Mouse (Mus musculus) hindbrain, embryonic 12.5 days (tissue): ENCODE measurements at regions not wholly inside any gene's neighbourhood (a gene's known extent, or its start where the extent isn't known, plus 50 kb on each side); places are given as distances from the start of the nearest gene placed in this dataset.

Experiments used
- ATAC-seq: fragments of 200-750 bp; cut with Nextera tagmentation; 2 replicates; pipeline ENCODE4 v1.8.0; 2017; ENCODE audit warnings: moderate TSS enrichment; ENCODE audit not compliant: low FRiP score
- H3K27ac ChIP-seq: fragments of 300-500 bp; sonication (generic); 2 replicates; pipeline ENCODE4 v1.5.1; 2016; ENCODE audit warnings: mild to moderate bottlenecking
- H3K27me3 ChIP-seq: fragments of 300-500 bp; sonication (generic); 2 replicates; pipeline ENCODE4 v1.6.1; 2016; ENCODE audit warnings: mild to moderate bottlenecking
- H3K36me3 ChIP-seq: fragments of 300-500 bp; sonication (generic); 2 replicates; pipeline ENCODE4 v1.6.1; 2016; ENCODE audit warnings: mild to moderate bottlenecking
- H3K4me1 ChIP-seq: fragments of 300-500 bp; sonication (generic); 2 replicates; pipeline ENCODE4 v1.6.1; 2016
- H3K4me2 ChIP-seq: fragments of 300-500 bp; sonication (generic); replicated peaks from 2 replicates; pipeline ENCODE4 v1.6.1; 2016; ENCODE audit warnings: mild to moderate bottlenecking
- H3K4me3 ChIP-seq: fragments of 300-500 bp; sonication (generic); 2 replicates; pipeline ENCODE4 v1.5.1; 2016; ENCODE audit warnings: mild to moderate bottlenecking
- H3K9ac ChIP-seq: fragments of 300-500 bp; sonication (generic); 2 replicates; pipeline ENCODE4 v1.6.1; 2016; ENCODE audit warnings: mild to moderate bottlenecking, moderate library complexity
- H3K9me3 ChIP-seq: fragments of 300-500 bp; sonication (generic); replicated peaks from 2 replicates; pipeline ENCODE4 v1.6.1; 2016; ENCODE audit warnings: mild to moderate bottlenecking
- WGBS: fragments of 180-500 bp; shearing (Covaris S2); methylation state at CpG from one replicate; pipeline ENCODE4 v1.1.7; 2016; 5-methylcytosine and 5-hydroxymethylcytosine counted together

GRCm38 (mm10) chr14:95775737-95776136 lies 105.3 kb upstream of the 4921530L21Rik start:
- Histone ChIP-seq H3K27me3 (no peaks in the 10 kb centered on the region), H3K4me3 (no peak overlapping the region), H3K9me3 (no peaks in the 10 kb centered on the region), H3K27ac (no peak overlapping the region), H3K36me3 (no peaks in the 10 kb centered on the region), H3K9ac (no peak overlapping the region), H3K4me2 (no peak overlapping the region), H3K4me1 (no peaks in the 10 kb centered on the region)
- ATAC-seq: no peak
- 56% methylated on average over 2 of the region's 2 CpGs for WGBS

GRCm38 (mm10) chr14:95777439-95777838 lies 103.6 kb upstream of the 4921530L21Rik start:
- ATAC-seq: no peak
- Histone ChIP-seq H3K27ac (no peak overlapping the region), H3K36me3 (no peaks in the 10 kb centered on the region), H3K4me1 (no peaks in the 10 kb centered on the region), H3K4me2 (no peak overlapping the region), H3K4me3 (no peak overlapping the region), H3K9me3 (no peaks in the 10 kb centered on the region), H3K27me3 (no peaks in the 10 kb centered on the region), H3K9ac (no peak overlapping the region)
